Mouse (Mus musculus): ENCODE measurements around the gene Cyp4f40.

Gene Cyp4f40

GRCm38 (mm10) chr17:32722151-32722550 lies 63.5 kb downstream of the Cyp4f40 start:
- WGBS = 87% methylated on average over 1 of the region's 1 CpGs

GRCm38 (mm10) chr17:32722771-32723170 lies 64.1 kb downstream of the Cyp4f40 start:
- 80% methylated on average over 7 of the region's 7 CpGs for WGBS
